Mouse (Mus musculus): ENCODE data around the gene Pate2. TPM values are rescaled to one million over a fixed set of nuclear protein-coding genes. Genes with fewer than 3 reads are reported as not detected.
"Not testable (repeated sequence)": the region's sequence is repeated elsewhere in the genome, so short reads cannot be mapped to it uniquely, and the experiment has no call there.

The Pate2 gene
- total RNA-seq, 2 experiments from 2014 or later, result 1.5 to 2.3 TPM

DNA sequence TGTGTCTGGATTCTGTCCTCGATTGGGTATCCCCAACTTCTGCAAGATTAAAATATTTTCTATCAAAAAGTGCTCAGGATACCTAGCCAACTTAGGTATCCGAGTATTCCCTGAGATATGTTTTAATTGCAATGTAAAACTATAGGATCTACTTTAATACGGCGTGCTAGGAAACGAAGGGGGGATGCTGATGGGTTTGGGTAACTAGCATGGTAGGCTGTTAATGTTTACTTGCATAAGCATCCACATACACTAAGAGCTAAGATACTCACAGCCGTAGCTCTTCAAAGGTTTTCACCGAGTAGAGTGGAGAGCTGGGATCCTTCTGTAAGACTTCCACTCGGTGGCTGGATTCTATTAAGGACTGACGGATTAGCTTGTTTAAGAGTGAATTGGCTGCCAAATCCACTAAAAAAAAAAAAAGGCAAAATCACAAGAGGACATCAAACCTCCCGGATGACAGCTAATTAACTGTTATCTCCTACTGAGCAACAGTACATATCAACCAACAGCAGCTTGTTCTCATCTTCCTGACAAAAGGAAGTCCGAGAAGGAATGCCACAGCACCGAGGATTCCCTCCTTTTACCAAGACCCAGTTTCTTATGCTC lies 13.5 kb upstream of the Pate2 start:
- DNase-seq (ENCODE audit: low spot score in 2 of 2), result peak in 1 of 2 experiments; percentile 7

DNA sequence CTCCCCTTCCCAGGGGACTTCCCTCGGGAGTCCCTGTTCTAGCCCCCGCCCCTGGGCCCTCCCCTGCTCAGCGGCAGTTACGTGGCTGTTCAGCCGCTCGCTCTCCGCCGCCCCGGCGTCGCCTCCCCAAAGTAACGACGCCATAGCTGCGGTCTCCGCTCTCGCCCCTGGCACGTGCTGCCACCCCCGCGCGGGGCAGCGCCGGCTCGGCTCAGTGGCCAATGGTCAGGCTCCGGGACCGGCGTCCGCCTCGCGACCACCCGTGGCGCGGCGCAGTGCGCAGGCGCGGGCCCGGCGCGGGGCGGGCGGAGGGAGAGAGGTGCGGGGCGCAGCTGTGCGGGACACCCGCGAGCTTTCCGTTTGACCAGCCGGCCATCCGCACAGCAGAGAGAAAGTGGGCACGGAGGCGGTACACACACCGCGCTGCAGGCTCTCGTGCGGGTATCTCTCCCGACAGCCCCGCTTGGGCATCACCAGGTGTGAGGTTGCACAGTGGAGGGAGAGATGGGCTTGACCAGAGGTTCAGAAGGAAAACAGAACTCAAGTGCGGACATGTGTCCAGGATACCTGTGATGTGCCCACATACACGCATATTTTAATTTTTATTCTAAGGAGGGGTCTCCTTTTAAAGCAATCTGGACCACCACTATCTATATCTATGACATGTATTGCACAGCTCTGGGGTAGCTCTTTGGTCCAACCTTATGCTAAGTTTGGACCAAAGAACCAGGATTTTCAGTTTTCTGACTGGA lies 11.7 kb upstream of the Pate2 start, which contains the start of the genes Ddx25 and Pus3:
Ddx25 (minus strand) TSS at position 272 of the 752 bp plus-strand sequence.
Pus3 (plus strand) TSS at position 339 of the 752 bp plus-strand sequence.
- DNase-seq (ENCODE audit: low spot score in 2 of 2), result peak; percentile 72 to 86

DNA sequence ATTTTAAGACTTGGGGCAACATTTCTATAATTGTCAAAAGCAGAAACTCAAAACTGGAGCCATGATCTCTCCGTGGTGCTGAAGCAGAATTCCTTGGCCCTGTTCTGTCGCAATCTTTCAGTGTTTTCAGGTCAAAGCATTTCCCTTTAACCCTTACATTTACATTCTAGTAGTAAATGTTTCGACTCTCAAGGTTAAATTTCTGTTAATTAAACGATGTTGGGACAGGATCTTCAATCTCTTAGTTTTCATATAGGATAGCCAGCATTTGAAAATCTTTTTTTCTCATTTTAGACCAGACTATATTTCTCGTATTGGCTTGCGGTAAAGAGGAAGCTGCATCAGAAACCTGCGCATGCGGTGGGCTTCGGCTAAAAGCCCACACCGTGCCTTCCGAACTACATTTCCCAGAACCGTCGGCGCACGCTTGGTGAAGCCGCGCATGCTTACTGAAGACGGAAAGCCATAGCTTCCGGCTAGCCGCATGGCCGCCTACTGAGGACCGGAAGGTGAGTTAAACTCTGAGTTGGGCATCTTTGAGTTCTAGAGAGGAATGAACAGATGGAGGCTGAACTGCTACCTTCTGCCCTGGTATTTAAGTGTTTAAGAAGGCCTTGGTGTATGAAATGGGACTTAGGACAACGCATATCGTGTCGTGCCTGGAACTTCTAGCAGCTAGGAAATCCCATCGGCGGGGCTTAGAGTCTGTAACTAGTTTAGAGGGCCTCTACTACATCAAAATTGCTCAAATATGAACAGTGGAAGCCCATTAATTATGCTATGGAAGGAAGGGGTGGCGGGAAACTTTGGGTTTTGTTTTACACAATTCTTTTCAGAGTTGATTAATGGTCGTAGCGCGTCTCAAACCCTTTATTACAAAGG lies 10.8 kb upstream of the Pate2 start:
- DNase-seq (ENCODE audit: low spot score in 2 of 2), result peak; percentile 80 to 86

DNA sequence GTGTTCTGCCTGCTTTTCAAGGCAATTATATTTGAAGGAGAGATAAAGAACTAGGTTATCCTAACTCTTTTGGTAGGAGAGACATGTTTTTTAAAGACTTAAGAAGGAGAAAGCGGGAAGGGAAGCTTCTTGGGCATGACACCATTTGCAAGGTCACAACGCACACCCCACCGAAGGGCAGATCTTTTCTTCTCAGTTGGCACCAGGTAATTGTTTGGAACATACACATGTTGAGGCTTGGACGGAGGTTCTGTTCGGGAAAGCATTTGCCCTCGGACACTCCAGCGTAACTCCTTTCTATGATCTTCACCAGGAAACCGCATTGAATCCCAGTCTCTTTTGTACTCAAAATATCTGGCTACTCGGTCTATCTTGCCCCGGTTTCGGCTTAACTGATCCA lies 9.0 kb upstream of the Pate2 start:
- peak in 1 of 2 experiments; percentile 8 for DNase-seq (ENCODE audit: low spot score in 2 of 2)

DNA sequence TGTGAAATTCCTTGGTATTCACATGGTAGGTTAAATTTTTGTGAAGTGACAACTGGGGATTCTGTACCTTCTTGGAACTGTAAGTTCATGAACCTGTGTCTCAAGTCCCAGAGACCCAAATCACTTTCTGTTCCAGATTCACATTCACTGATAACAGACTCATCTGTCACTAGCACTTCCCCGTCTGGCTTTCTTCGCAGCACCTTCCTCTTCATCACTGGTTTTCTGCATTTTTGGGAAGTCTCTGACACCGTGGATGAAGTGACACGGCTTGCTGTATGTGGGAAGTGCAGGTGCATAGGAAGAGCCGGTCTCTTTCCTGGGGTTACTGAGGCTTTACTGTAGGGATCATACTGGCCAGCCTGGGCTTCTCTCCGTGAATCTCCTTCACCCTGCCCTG lies 8.5 kb upstream of the Pate2 start:
- peak in 1 of 2 experiments; percentile 8 for DNase-seq (ENCODE audit: low spot score in 2 of 2)

DNA sequence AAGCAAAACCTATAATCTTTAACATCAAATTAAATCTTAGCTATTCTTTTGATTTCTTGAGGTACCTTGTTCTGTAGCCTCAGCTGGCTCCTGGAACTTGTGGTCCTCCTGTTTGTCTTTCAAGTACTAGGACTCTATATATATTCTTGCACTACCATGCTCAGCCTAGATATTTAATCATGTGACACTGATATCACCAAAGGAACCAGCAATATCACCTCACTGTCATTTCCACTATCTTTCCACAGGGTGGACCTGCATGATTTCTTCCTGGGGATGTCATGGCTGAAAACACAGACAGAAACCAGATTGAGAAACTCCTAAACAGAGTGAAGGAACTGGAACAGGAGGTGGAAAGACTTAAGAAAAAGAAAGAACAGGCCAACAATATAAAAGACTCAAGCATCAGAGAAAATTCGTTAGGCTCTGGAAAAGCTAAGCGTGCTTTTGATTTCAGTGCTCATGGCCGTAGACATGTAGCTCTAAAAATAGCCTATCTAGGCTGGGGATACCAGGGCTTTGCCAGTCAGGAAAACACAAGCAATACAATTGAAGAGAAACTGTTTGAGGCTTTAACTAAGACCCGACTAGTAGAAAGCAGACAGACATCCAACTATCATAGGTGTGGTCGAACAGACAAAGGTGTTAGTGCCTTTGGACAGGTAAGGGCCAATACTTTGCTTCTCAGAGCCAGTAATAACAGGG lies 5.4 kb upstream of the Pate2 start:
- peak in 1 of 2 experiments; percentile 7 for DNase-seq (ENCODE audit: low spot score in 2 of 2)

DNA sequence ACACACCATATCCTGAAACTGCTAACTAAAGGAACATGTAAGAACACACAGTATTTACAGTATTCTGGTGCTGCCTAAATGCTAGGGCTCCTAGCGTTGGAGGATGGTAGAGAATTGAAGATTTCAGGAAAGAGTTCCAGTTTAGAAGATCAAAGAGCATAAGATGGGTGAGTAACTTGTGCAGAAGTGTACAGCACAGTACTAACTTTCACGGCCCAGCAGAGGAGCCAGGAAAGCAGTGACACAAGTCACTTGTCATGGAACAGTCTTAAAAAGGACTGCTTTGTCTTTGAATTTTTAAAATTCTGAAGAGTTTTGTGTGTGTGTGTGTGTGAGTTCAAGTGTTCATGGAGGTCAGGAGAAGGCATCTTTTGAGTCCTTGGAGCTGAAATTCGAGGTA lies 2.1 kb upstream of the Pate2 start:
- DNase-seq (ENCODE audit: low spot score in 2 of 2), result no peak

DNA sequence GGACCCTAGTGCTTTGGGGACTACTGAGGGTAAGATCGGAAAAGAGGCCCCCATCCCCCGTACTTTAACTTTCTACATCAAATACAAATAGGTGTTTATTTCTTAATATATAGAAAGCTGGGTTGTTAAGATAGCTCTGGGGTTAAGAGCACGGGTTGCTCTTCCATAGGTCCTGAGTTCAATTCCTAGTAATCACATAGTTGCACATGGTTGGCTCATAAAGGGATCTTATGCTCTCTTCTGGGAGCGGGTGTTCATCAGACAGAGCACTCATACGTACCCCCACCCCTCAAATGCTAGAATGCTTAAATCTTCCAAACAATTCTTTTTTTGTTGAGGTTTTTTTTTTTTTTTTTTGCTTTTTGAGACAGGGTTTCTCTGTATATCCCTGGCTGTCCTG lies 579 bp downstream of the Pate2 start:
- no peak for DNase-seq (ENCODE audit: low spot score in 2 of 2)

DNA sequence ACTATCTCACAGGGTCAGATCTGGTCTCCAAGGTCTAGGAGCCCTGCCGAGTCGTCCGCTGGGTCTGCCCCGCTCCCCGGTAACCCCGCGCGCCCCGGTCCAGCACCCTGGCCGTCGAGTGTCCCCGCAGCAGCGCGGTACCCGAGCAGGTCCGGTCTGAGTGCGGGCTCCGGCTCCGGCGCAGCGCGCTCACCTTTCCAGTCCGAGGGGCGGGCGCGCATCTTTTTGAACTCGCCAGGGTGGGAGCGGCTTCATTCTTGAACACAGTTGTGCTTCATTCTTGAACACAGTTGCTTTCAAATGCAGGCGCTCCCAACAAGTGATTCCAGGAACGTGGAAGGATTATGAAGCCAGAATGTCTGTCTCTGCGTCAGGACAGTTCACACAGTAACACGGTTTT lies 4.3 kb downstream of the Pate2 start:
- no peak for DNase-seq (ENCODE audit: low spot score in 2 of 2)

DNA sequence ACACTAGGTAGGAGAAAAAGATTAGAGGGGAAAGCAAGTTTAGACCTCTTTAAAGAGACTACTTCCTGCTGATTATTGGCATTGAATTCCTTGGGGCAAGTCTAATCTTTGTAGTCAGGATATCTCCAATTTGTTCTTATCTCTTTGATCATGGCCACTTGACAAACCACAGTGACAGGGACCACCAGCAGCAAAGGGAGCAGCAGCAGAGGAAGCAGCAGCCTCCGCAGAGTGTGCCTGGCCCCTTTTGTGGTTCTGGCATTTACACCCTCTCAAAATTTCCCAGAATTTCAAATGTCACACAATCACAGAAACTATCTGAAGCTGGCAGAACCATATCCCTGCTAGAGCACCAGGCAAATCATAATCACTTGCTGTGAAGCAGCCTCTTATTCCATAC lies 17.6 kb downstream of the Pate2 start:
- DNase-seq (ENCODE audit: low spot score in 2 of 2), result no peak

DNA sequence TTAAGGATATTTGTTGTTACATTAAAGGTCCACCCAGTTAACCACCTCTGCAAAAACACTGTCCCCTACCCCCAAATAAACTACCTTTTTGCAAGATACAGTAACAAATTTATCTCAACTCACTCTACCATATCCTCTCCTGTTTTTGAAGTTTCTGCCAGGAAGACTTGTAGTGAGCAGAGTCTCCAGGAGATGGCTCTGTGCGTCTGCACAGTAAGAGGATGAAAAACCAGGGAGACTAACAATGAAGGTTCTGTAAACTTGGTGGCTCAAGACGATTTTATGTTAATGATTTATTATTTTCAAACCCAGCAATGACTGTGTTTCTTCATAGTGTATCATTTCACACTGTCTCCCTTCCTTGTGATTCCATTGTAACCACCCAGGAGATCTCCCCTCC lies 22.8 kb downstream of the Pate2 start:
- DNase-seq (ENCODE audit: low spot score in 2 of 2), result peak; percentile 36 to 57

DNA sequence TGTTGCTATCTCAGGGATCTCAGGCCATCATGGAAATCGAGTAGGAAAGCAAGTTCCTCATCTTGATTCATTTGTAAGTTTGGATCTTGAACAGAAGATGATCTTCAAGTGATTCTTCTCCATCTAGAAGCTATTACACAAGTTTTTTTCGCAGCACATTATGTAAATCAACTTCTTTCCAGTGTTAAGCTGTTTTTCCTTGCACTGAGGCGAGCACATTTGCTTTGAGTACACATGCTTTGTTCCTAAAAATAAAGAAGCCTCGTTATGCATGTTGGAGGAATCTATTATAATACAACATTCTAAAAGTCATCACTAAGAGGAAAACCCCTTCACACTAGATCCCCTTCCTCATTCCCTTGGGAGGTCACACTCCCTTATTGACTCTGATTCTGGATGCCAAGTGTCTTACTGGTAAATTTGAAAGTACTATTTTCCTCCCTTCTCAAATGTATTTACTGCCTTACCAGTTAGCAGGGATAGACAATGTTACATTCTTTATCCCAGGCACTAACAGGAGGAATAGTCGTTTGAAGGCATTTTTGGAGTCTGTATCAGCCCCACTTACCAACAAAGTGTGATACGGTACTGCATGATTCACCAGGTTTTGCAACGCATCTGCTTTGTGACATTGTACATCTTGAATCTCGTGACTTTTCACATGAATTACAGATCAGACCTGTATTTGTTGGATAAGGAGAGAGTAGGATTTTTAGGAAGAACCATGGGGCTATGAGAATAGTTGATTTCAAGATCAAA lies 37.7 kb downstream of the Pate2 start:
- DNase-seq (ENCODE audit: low spot score in 2 of 2), result no peak

DNA sequence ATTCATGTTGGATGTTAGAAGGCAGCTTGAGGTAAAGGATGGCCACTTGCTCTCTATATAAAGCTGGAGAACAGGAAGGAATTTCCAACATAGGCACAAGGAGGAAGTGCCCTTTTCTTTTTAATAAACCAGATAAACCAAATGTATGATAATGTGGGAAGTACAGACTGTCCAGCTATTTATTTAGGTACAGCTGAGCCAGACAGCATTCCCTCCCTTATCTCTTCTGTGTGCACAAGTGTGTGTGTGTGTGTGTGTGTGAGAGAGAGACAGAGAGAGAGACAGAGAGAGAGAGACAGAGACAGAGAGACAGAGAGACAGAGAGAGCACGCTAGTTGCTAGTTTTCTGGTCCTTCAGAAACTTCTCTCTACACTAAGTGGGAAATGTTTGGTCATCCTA lies 41.8 kb downstream of the Pate2 start, which contains the start of gene Pate4:
Pate4 (minus strand) TSS at position 101 of the 400 bp plus-strand sequence.
- no peak for DNase-seq (ENCODE audit: low spot score in 2 of 2)

DNA sequence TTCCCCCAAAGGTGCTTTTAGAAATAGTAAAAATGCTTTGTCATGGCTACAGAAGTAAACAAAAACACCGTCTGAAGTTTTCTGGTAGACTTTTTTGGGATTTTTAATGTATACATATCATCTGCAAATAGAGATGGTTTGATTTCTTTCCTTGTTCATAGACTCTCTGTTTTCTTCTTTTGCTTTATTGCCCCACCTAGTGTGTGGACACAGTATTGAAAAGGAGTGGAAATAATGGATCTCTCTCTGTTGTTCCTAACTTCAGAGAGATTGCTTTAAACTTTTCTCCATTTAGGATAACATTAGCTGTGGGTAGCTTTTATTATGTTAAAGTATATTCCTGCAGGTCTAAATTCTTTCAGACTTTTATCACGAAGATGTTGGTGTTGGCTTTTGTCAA lies 43.9 kb downstream of the Pate2 start:
- DNase-seq (ENCODE audit: low spot score in 2 of 2), result no peak

DNA sequence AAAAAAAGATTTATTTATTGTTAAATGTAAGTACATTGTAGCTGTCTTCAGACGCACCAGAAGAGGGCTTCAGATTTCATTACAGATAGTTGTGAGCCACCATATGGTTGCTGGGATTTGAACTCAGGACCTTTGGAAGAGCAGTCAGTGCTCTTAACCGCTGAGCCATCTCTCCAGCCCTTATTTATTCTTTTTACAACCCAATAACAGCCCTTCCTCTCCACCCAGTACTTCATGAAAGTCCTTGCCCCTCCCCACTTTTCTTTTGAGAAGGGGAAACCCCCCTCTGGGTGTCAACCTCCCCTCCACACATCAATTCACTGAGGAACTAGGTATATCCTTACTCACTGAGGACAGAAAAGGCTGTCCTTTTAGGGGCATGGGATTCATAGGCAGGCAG lies 46.7 kb downstream of the Pate2 start:
- not testable (repeated sequence) for DNase-seq (ENCODE audit: low spot score in 2 of 2)

DNA sequence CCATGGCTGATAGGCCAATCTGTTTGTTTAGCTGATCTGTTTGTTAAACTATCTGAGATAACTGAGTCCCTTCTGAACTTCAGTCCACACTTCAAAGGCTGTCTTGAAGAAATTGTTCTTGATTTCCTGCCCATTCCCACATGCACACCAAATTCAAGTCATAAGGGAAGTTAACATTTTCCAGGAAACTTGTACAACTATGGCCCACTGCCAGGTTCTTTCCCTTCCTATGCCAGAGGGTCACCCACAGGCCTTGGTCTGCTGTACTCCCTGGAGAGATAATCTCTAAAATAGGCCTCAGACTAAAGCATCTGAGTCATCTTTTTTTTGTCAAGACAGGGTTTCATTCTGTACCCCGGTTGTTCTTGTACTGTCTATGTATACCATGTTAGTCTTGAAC lies 62.9 kb downstream of the Pate2 start:
- DNase-seq (ENCODE audit: low spot score in 2 of 2), result no peak

DNA sequence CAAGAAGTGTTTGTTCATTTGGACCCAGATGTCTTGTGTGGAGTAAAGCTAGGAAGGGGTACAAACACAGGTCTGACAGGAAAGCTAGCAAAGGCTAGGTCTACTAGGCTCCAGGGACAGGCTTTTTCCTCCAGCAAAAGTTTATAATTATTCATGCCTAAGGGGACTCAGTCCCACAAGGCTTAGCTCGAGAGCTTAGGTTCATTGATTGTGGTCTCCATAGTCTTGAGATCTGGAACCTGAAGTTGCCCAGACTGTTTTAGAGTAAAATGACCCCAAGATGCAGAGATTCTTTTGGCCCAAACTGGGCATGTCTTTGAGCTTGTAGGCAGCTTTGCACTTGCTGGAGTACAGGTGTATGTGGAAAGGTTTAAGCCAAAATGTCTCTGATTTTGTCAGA lies 78.0 kb downstream of the Pate2 start, which contains the start of gene Pate3:
Pate3 (minus strand) TSS at position 101 of the 400 bp plus-strand sequence.
- DNase-seq (ENCODE audit: low spot score in 2 of 2), result no peak

DNA sequence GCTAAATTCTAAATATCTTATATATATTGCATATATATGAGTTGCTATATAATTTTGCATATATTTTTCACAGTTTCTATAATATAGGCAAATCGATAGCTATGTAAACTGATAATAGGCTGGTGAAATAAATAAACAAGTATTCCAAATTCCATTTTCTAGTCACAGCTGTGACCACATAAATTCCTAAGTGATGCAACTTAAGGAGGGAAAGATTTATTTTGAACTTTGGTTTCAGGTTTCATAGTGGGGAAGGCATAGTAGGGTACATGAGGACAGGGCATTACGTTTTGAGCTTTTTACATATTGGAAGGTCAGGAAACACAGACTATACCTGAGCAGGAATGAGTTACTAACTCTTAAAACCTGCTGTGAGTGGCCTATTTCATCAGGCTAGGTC lies 103.5 kb downstream of the Pate2 start:
- DNase-seq (ENCODE audit: low spot score in 2 of 2), result no peak

DNA sequence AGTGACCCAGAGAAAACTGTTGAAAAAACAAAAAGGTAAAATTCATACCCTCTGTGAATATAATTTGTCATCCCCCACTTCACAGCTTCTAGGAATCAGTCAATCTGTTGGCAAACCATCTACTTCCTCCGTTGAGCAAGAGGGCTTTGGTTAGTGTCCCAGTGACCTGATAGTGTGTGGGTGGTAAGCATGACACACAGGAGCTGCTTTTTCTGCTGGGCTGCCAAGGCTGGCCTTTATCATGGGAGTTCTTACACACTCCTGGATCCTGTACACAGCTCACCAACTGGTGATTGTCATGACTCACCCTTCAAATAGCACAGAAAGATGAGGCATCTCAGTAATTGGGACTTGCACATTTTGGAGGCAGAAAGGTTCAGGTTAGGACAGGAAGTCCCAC lies 116.9 kb downstream of the Pate2 start, which contains the start of gene Pate1:
Pate1 (minus strand) TSS at position 378 of the 400 bp plus-strand sequence.
- no peak for DNase-seq (ENCODE audit: low spot score in 2 of 2)

DNA sequence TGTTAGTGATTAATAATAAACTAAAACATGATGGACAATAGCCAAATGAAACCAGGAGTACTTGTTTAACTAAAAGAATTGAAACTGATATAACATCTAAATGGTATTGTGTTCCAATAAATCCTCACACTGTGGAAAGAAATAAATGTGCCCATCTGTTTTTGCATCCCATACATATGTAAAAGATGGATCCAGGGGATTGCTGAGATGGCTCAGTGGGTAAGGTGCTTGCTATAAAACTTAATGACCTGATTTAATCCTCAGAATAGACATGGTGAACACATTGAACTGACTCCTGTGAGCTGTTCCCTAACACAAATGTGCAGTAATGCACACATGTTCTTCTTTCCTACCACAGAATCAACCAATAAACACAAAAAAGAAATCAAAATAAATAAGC lies 121.8 kb downstream of the Pate2 start:
- DNase-seq (ENCODE audit: low spot score in 2 of 2), result no peak
